In the genomic region with DNA sequence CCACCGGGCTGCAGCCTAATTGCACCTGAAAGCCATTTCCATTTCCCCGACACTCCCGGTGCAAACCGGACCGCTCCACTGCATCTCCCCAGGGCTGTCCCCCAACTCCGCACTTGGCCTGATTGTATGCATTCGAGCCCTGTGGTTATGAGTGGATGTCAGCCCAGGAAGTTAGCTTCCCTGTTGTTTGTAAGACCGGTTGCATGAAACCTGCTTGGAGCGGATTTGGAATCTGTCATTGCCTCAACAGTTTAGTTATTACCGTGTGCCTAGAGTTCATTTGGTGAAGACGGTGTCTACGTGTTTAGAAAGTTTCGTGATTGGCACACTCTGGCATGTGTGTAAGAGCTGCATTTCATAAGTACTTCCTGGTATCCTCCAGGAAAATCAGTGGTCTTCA, we compare ENCODE assay signal across 7 mouse cellular contexts. TPM values are rescaled to one million over a fixed set of nuclear protein-coding genes. Genes with fewer than 3 reads are reported as not detected.
DNase-seq lines count a peak whose midpoint lies in the region; ATAC-seq and TF ChIP-seq lines count a peak whose summit lies in the region.

No protein-coding gene starts in this region.

- peaks cover 23% of the 10 kb centered on the region for H3K36me3 ChIP-seq in forebrain, embryonic 14.5 days (ENCODE audit: control insufficient read depth, insufficient read depth, low read length)
- peaks cover 25% of the 10 kb centered on the region for H3K36me3 ChIP-seq in liver, embryonic 13.5 days
- H3K36me3 ChIP-seq in stomach, embryonic 15.5 days: peaks cover 23% of the 10 kb centered on the region

- peaks cover 3% of the 10 kb centered on the region for H3K4me1 ChIP-seq in bone marrow, adult 2 months (ENCODE audit: control insufficient read depth, insufficient read depth, low read length)
- peaks cover 11% of the 10 kb centered on the region for H3K4me1 ChIP-seq in forebrain, embryonic 14.5 days (ENCODE audit: control insufficient read depth, insufficient read depth, low read length)
- peaks cover 31% of the 10 kb centered on the region for H3K4me1 ChIP-seq in liver, embryonic 13.5 days (replicated peaks)
- H3K4me1 ChIP-seq in stomach, embryonic 15.5 days: 0 out of 2 replicates have a peak, but pooled peaks cover 5% of the 10 kb centered on the region

- peak overlapping the region; percentile 84 for H3K4me2 ChIP-seq in forebrain, embryonic 14.5 days (ENCODE audit: low read length)
- H3K4me2 ChIP-seq in liver, embryonic 13.5 days: peak overlapping the region; percentile 96
- peak overlapping the region; percentile 83 for H3K4me2 ChIP-seq in stomach, embryonic 15.5 days

- no peak overlapping the region; the same call in 1 of the 2 replicates for H3K27ac ChIP-seq in bone marrow, adult 2 months (ENCODE audit: control insufficient read depth, insufficient read depth, low read depth, low read length, poor library complexity)
- peak overlapping the region; percentile 21 for H3K27ac ChIP-seq in forebrain, embryonic 14.5 days (ENCODE audit: low read depth, low read length)
- H3K27ac ChIP-seq in liver, embryonic 13.5 days: no peak overlapping the region
- H3K27ac ChIP-seq in stomach, embryonic 15.5 days: peak overlapping the region; percentile 66

- peak overlapping the region; percentile 71 for H3K4me3 ChIP-seq in bone marrow, adult 2 months (replicated peaks; ENCODE audit: control insufficient read depth, low read depth, low read length)
- H3K4me3 ChIP-seq in forebrain, embryonic 14.5 days (ENCODE audit: low read depth, low read length): peak overlapping the region; percentile 83
- peak overlapping the region; percentile 76 for H3K4me3 ChIP-seq in liver, embryonic 13.5 days (replicated peaks)
- peak overlapping the region; percentile 92 for H3K4me3 ChIP-seq in stomach, embryonic 15.5 days (replicated peaks)

- no peak for TF ChIP-seq CTCF in bone marrow, adult 2 months (IDR thresholded peaks at IDR 0.05; ENCODE audit: control insufficient read depth, insufficient read depth, low read length)

- no peaks in the 10 kb centered on the region; the same call in 1 of the 2 replicates for H3K27me3 ChIP-seq in forebrain, embryonic 14.5 days (replicated peaks; ENCODE audit: control insufficient read depth, insufficient read depth, low read length)
- no peaks in the 10 kb centered on the region for H3K27me3 ChIP-seq in liver, embryonic 13.5 days
- no peaks in the 10 kb centered on the region for H3K27me3 ChIP-seq in stomach, embryonic 15.5 days (replicated peaks)

- H3K9me3 ChIP-seq in forebrain, embryonic 14.5 days (replicated peaks; ENCODE audit: control insufficient read depth, low read length): no peaks in the 10 kb centered on the region
- no peaks in the 10 kb centered on the region for H3K9me3 ChIP-seq in liver, embryonic 13.5 days (replicated peaks)
- no peaks in the 10 kb centered on the region for H3K9me3 ChIP-seq in stomach, embryonic 15.5 days

- DNase-seq in lung, adult 18-20 months: peak; percentile 11 to 17
- no peak for DNase-seq in lung, postnatal 10 days
- peak; percentile 45 for DNase-seq in forebrain, embryonic 14.5 days (ENCODE audit: low spot score)
- no peak for DNase-seq in liver, embryonic 13.5 days
- DNase-seq in left cerebral cortex, adult 8-10 months (ENCODE audit: low spot score in 2 of 2): no peak

- ATAC-seq in forebrain, embryonic 14.5 days: peak; percentile 27
- ATAC-seq in liver, embryonic 13.5 days (ENCODE audit: low read depth): no peak
- peak; percentile 5; the same call in 1 of the 2 replicates for ATAC-seq in stomach, embryonic 15.5 days (ENCODE audit: insufficient read depth, low FRiP score, low read depth)

- WGBS in bone marrow, adult 2 months: under 1% methylated on average over 13 of the region's 13 CpGs
- 1% methylated on average over 13 of the region's 13 CpGs for WGBS in forebrain, embryonic 14.5 days
- under 1% methylated on average over 13 of the region's 13 CpGs for WGBS in liver, embryonic 13.5 days (ENCODE audit: insufficient replicate concordance)
- 1% methylated on average over 13 of the region's 13 CpGs for WGBS in stomach, embryonic 15.5 days

- TF ChIP-seq POLR2A in bone marrow, adult 2 months (IDR thresholded peaks at IDR 0.05; ENCODE audit: borderline replicate concordance, control insufficient read depth, low read depth, low read length): no peak

- H3K9ac ChIP-seq in forebrain, embryonic 14.5 days (ENCODE audit: low read length): peak overlapping the region; percentile 90
- H3K9ac ChIP-seq in liver, embryonic 13.5 days: peak overlapping the region; percentile 85
- peak overlapping the region; percentile 94 for H3K9ac ChIP-seq in stomach, embryonic 15.5 days

RNA-seq across cellular contexts. Expression of gene Gpr180, which starts 0.5 kb away (rescaled TPM):
- 4.0 TPM in 2 replicates for polyA plus RNA-seq in bone marrow, adult 2 months (2011; ENCODE audit: insufficient read depth, insufficient read length, low replicate concordance, missing spikeins)
- 30.0 and 33.0 TPM in 2 replicates for polyA plus RNA-seq in forebrain, embryonic 14.5 days (2014; fragmentation: Nextera tagmentation; extraction: Ambion mirVana)
- 13.8 and 14.7 TPM in 2 replicates for polyA plus RNA-seq in liver, embryonic 13.5 days (2015; fragmentation: Nextera tagmentation; extraction: Ambion mirVana)
- 55.7 and 56.9 TPM in 2 replicates for polyA plus RNA-seq in stomach, embryonic 15.5 days (2015; fragmentation: Nextera tagmentation; extraction: Ambion mirVana)
- total RNA-seq in left cerebral cortex, adult 8-10 months (2022): 10 to 100 TPM; 26.0 to 30.7 (median 27.3) TPM

RNA-seq across cellular contexts. Expression of gene Tgds, which starts 4.9 kb away (rescaled TPM):
- 6.7 and 7.2 TPM in 2 replicates for polyA plus RNA-seq in bone marrow, adult 2 months (2011; ENCODE audit: insufficient read depth, insufficient read length, low replicate concordance, missing spikeins)
- polyA plus RNA-seq in forebrain, embryonic 14.5 days (2014; fragmentation: Nextera tagmentation; extraction: Ambion mirVana): 24.4 and 25.8 TPM in 2 replicates
- polyA plus RNA-seq in liver, embryonic 13.5 days (2015; fragmentation: Nextera tagmentation; extraction: Ambion mirVana): 17.9 and 20.2 TPM in 2 replicates
- polyA plus RNA-seq in stomach, embryonic 15.5 days (2015; fragmentation: Nextera tagmentation; extraction: Ambion mirVana): 34.0 and 34.6 TPM in 2 replicates
- total RNA-seq in left cerebral cortex, adult 8-10 months (2022): 10 to 100 TPM in 1 of 4 experiments, 1 to 10 TPM in 3; 5.4 to 11.0 (median 7.5) TPM

Comparison
In these comparisons a context has a peak if more than half of its experiments do, and no peak if none do; other contexts are left out.
1. DNase-seq: peak in lung, adult 18-20 months (2 of 2) and forebrain, embryonic 14.5 days (single experiment); none in lung, postnatal 10 days (single experiment), liver, embryonic 13.5 days (single experiment) and left cerebral cortex, adult 8-10 months (0 of 2).
2. H3K27ac ChIP-seq: peak in forebrain, embryonic 14.5 days (single experiment) and stomach, embryonic 15.5 days (single experiment); none in bone marrow, adult 2 months (single experiment) and liver, embryonic 13.5 days (single experiment).
3. Peak in every context shown above with its lines, with median percentiles within 50 percentile points of each other: H3K4me3 ChIP-seq, H3K4me2 ChIP-seq and H3K9ac ChIP-seq.